Mouse (Mus musculus): Measurements from ENCODE around the gene Slc26a10.
"Not testable (repeated sequence)": the region's sequence is repeated elsewhere in the genome, so short reads cannot be mapped to it uniquely, and the experiment has no call there.

Slc26a10 gene

GRCm38 (mm10) chr10:127198492-127198891 is 18.0 kb upstream of the Slc26a10 start:
- no peak for DNase-seq (ENCODE audit: low read depth, low spot score)

- no peak for DNase-seq (ENCODE audit: low read depth, low spot score)
Observed at GRCm38 (mm10) chr10:127197505-127198110, 17.2 kb upstream of the Slc26a10 start.

GRCm38 (mm10) chr10:127197104-127197503 is 16.7 kb upstream of the Slc26a10 start:
- no peak for DNase-seq (ENCODE audit: low read depth, low spot score)

GRCm38 (mm10) chr10:127196392-127196791 is 15.9 kb upstream of the Slc26a10 start:
- DNase-seq (ENCODE audit: low read depth, low spot score) = peak; percentile 54

- DNase-seq (ENCODE audit: low read depth, low spot score) = peak; percentile 31
Observed at GRCm38 (mm10) chr10:127195328-127196129, 15.1 kb upstream of the Slc26a10 start, which contains the start of gene Dtx3. Gene Dtx3, minus strand, starts transcription at chr10:127195728.

GRCm38 (mm10) chr10:127194428-127195327 is 14.2 kb upstream of the Slc26a10 start:
- DNase-seq (ENCODE audit: low read depth, low spot score) = no peak

GRCm38 (mm10) chr10:127193011-127193410 is 12.6 kb upstream of the Slc26a10 start:
- no peak for DNase-seq (ENCODE audit: low read depth, low spot score)

GRCm38 (mm10) chr10:127192057-127192328 is 11.5 kb upstream of the Slc26a10 start:
- DNase-seq (ENCODE audit: low read depth, low spot score) = not testable (repeated sequence)

GRCm38 (mm10) chr10:127191191-127192056 is 11.0 kb upstream of the Slc26a10 start:
- no peak for DNase-seq (ENCODE audit: low read depth, low spot score)

- no peak for DNase-seq (ENCODE audit: low read depth, low spot score)
Observed at GRCm38 (mm10) chr10:127190398-127191190, 10.1 kb upstream of the Slc26a10 start.

GRCm38 (mm10) chr10:127189651-127190381 is 9.4 kb upstream of the Slc26a10 start, which contains the start of gene Arhgef25:
Gene Arhgef25, minus strand, starts transcription at chr10:127190083.
- DNase-seq (ENCODE audit: low read depth, low spot score) = no peak

GRCm38 (mm10) chr10:127189116-127189650 is 8.7 kb upstream of the Slc26a10 start:
- DNase-seq (ENCODE audit: low read depth, low spot score) = no peak

- DNase-seq (ENCODE audit: low read depth, low spot score) = peak; percentile 86
Observed at GRCm38 (mm10) chr10:127188465-127189115, 8.1 kb upstream of the Slc26a10 start.

GRCm38 (mm10) chr10:127188079-127188453 is 7.6 kb upstream of the Slc26a10 start:
- DNase-seq (ENCODE audit: low read depth, low spot score) = no peak

GRCm38 (mm10) chr10:127187371-127188078 is 7.1 kb upstream of the Slc26a10 start:
- no peak for DNase-seq (ENCODE audit: low read depth, low spot score)

- no peak for DNase-seq (ENCODE audit: low read depth, low spot score)
Observed at GRCm38 (mm10) chr10:127186451-127186850, 6.0 kb upstream of the Slc26a10 start.

GRCm38 (mm10) chr10:127185506-127185905 is 5.1 kb upstream of the Slc26a10 start:
- DNase-seq (ENCODE audit: low read depth, low spot score) = no peak

- no peak for DNase-seq (ENCODE audit: low read depth, low spot score)
Observed at GRCm38 (mm10) chr10:127185101-127185500, 4.7 kb upstream of the Slc26a10 start.

Measured in forelimb bud, embryonic 11.5 days (tissue).